Mouse (Mus musculus) ES-Bruce4 (cell line): Measurements from ENCODE around the gene Nupr1l. TPM values are rescaled to one million over a fixed set of nuclear protein-coding genes. Genes with fewer than 3 reads are reported as not detected.

ENCODE experiments used
- H3K27ac ChIP-seq: 2 replicates; pipeline ENCODE4 v1.5.1; 2012; ENCODE audit warnings: low read length, inconsistent platforms; ENCODE audit not compliant: insufficient read depth
- H3K27me3 ChIP-seq: 2 replicates; pipeline ENCODE4 v1.6.1; 2012; ENCODE audit warnings: mild to moderate bottlenecking, low read length, inconsistent platforms; ENCODE audit not compliant: control insufficient read depth, poor library complexity, insufficient read depth, severe bottlenecking
- H3K36me3 ChIP-seq: 2 replicates; pipeline ENCODE4 v1.6.1; 2012; ENCODE audit warnings: inconsistent platforms, mild to moderate bottlenecking, low read length, moderate library complexity; ENCODE audit not compliant: control insufficient read depth, poor library complexity, insufficient read depth, severe bottlenecking
- H3K4me1 ChIP-seq: one replicate; pipeline ENCODE4 v1.8.1; 2011; ENCODE audit warnings: low read length; ENCODE audit not compliant: control insufficient read depth, insufficient read depth
- H3K4me3 ChIP-seq: 2 replicates; pipeline ENCODE4 v1.5.1; 2011; ENCODE audit warnings: low read depth, mild to moderate bottlenecking, low read length
- H3K9ac ChIP-seq: 2 replicates; pipeline ENCODE4 v1.6.1; 2012; ENCODE audit warnings: low read depth, mild to moderate bottlenecking, inconsistent platforms; ENCODE audit not compliant: poor library complexity, severe bottlenecking
- H3K9me3 ChIP-seq: replicated peaks from 2 replicates; pipeline ENCODE4 v1.6.1; 2012; ENCODE audit warnings: mild to moderate bottlenecking, low read length, inconsistent platforms; ENCODE audit not compliant: control insufficient read depth, poor library complexity, insufficient read depth, severe bottlenecking
- CTCF ChIP-seq: IDR thresholded peaks from one replicate; pipeline ENCODE4 v1.8.1; 2011; ENCODE audit warnings: low read depth, low read length
- EP300 ChIP-seq: IDR thresholded peaks from 2 replicates; pipeline ENCODE4 v1.6.1; 2011; ENCODE audit warnings: low read depth, low read length; ENCODE audit not compliant: insufficient read depth
- POLR2A ChIP-seq: IDR thresholded peaks from one replicate; pipeline ENCODE4 v1.8.1; 2011; ENCODE audit warnings: low read length; ENCODE audit not compliant: insufficient read depth
- polyA plus RNA-seq: library from polyadenylated mRNA; stranded (reverse); fragments of >200 nt; gene quantifications from 2 replicates; pipeline ENCODE4 v1.2.4, GENCODE M21; 2011; ENCODE audit warnings: low read depth; ENCODE audit not compliant: missing spikeins, insufficient read depth, insufficient read length

The Nupr1l gene
- polyA plus RNA-seq, 1 experiment: 4.3 TPM

DNA sequence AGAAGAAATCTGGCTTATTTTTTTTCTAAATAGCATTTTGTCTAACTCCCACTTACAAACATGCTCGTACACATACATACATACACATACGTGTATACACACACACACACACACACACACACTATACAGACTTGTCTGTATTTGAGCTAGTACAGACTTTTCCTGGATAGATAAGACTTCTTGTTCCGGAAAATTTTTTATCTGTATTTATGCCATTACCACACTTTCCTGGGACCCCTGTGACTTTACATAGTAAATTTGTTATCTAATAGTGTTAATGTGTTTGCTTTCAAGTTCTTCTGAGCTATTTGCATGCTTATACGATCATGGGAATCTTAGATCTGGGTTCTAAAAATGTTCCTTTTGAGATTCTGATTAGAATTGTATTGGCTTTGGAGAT is 43.8 kb downstream of the Nupr1l start:
- Histone ChIP-seq H3K4me1 (peaks cover 1% of the 10 kb centered on the region), H3K27ac (no peak overlapping the region), H3K9ac (no peak overlapping the region), H3K4me3 (no peak overlapping the region), H3K9me3 (no peaks in the 10 kb centered on the region), H3K36me3 (peaks cover 5% of the 10 kb centered on the region), H3K27me3 (no peaks in the 10 kb centered on the region)
- TF ChIP-seq EP300 (no peak), POLR2A (no peak), CTCF (no peak)

DNA sequence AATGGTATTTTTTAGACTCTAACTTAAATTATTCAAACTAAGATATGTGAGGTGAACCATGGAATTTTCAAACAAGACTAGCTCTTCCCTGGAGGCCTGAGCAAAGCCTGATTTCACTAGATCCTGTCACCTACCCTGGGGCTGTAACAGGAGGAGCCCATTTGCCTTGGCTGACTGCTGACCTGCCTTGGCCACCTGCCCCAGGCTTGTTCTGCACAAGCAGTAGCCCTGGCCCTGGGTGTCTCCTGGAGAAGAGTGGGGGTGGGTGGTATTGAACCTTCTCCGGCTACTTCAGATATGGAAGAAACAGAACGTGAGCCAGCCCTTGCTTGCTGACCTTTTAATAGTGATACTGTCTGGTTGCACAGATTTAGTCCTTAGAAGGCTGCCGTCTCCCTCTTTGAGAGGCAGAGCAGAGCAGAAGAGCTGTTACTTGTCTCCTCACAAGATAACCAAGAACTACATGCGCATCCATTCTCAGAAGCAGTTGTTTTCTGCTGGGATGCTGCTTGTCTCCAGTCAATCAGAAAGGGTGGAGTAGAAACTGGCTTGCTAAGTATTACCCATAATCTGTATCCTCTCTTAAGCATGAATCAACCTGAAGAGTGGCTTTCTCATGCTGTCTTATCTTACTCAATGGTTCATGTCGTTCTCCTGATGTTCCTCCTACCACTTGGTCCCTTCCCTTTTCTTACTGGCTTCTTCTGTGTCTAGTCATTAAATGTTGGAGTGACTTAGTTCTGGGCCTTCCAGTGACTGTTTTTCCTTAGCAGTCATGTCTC is 46.3 kb downstream of the Nupr1l start:
- Histone ChIP-seq H3K27ac (peak overlapping the region; percentile 84), H3K9me3 (no peaks in the 10 kb centered on the region), H3K27me3 (no peaks in the 10 kb centered on the region), H3K4me1 (peaks cover 3% of the 10 kb centered on the region), H3K36me3 (peaks cover 3% of the 10 kb centered on the region; the same call in 1 of the 2 replicates), H3K4me3 (no peak overlapping the region), H3K9ac (no peak overlapping the region)
- peak; percentile 68; the same call in 1 of the 2 replicates for TF ChIP-seq EP300
- TF ChIP-seq POLR2A: no peak
- TF ChIP-seq CTCF: no peak

DNA sequence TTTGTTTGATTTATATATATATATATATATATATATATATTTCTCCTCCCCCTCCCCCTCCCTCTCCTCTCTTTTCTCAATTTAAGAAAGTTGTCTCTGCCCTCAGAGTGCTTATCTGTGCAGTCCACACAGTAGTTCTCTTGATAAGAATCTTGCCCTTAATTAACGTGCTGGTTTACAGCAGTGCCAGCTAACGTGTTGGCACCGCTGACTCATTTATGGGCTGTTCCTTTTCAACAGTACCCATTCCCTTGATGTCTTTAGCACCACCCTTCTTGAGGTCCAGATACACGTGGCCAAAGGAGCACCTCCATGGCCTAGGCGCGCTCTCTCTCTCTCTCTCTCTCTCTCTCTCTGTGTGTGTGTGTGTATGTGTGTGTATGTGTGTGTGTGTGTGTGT is 47.5 kb downstream of the Nupr1l start:
- no peak overlapping the region for H3K27ac ChIP-seq
- no peaks in the 10 kb centered on the region for H3K9me3 ChIP-seq
- no peak overlapping the region for H3K9ac ChIP-seq
- no peak overlapping the region for H3K4me3 ChIP-seq
- H3K4me1 ChIP-seq: peaks cover 4% of the 10 kb centered on the region
- no peaks in the 10 kb centered on the region for H3K27me3 ChIP-seq
- TF ChIP-seq EP300 (no peak), POLR2A (no peak), CTCF (no peak)
- peaks cover 3% of the 10 kb centered on the region; the same call in 1 of the 2 replicates for H3K36me3 ChIP-seq

DNA sequence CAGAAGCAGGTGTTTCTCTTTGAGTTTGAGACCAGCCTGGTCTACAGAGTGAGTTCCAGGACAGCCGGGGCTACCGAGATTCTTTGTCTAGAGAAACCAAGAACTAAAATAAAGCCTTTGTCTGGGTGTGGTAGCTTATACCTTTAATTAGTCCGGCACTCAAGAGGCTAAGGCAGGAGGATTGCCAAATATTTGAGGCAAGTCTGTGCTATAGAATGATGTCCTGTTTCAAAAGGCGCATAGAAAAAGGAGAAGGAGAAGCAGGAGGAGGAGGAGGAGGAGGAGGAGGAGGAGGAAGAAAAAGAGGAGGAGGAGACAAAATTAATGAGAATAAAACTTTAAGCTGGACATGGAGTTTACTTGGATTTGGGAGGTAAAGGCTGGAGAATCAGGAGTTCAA is 54.9 kb downstream of the Nupr1l start:
- Histone ChIP-seq H3K4me3 (no peak overlapping the region), H3K27ac (no peak overlapping the region), H3K9ac (no peak overlapping the region), H3K9me3 (no peaks in the 10 kb centered on the region), H3K4me1 (peaks cover 2% of the 10 kb centered on the region), H3K27me3 (no peaks in the 10 kb centered on the region), H3K36me3 (no peaks in the 10 kb centered on the region)
- TF ChIP-seq POLR2A (no peak), EP300 (no peak), CTCF (no peak)

Other genes with a start within 250 kb of the Nupr1l start
- 4.1 TPM in 2 replicates for gene Zfp11, start 238.4 kb upstream of the Nupr1l start, polyA plus RNA-seq
- not detected in 2 replicates for gene Sept14, start 200.0 kb upstream of the Nupr1l start, polyA plus RNA-seq
- gene Mrps17, start 193.0 kb upstream of the Nupr1l start, polyA plus RNA-seq: 76.4 and 94.7 TPM in 2 replicates
- 34.9 and 38.0 TPM in 2 replicates for gene Nipsnap2, start 183.5 kb upstream of the Nupr1l start, polyA plus RNA-seq
- 28.7 and 31.4 TPM in 2 replicates for gene Psph, start 121.1 kb upstream of the Nupr1l start, polyA plus RNA-seq
- 58.6 and 61.0 TPM in 2 replicates for gene Sumf2, start 61.6 kb upstream of the Nupr1l start, polyA plus RNA-seq
- gene Chchd2, start 21.1 kb upstream of the Nupr1l start, polyA plus RNA-seq: 337 and 340 TPM in 2 replicates
- gene Zbed5, start 12.8 kb upstream of the Nupr1l start, polyA plus RNA-seq: 12.9 and 13.1 TPM in 2 replicates
- gene Phkg1, start 10.0 kb upstream of the Nupr1l start, polyA plus RNA-seq: 5.4 and 6.1 TPM in 2 replicates
- 72.6 and 73.3 TPM in 2 replicates for gene Vkorc1l1, start 33.4 kb downstream of the Nupr1l start, polyA plus RNA-seq
- 11.5 and 13.3 TPM in 2 replicates for gene Gusb, start 94.5 kb downstream of the Nupr1l start, polyA plus RNA-seq
- 60.7 and 63.4 TPM in 2 replicates for gene Asl, start 120.7 kb downstream of the Nupr1l start, polyA plus RNA-seq
- gene Crcp, start 120.8 kb downstream of the Nupr1l start, polyA plus RNA-seq: 25.7 and 30.0 TPM in 2 replicates
- 35.6 and 44.8 TPM in 2 replicates for gene Tpst1, start 164.8 kb downstream of the Nupr1l start, polyA plus RNA-seq
- 0.97 and 1.8 TPM in 2 replicates for gene Kctd7, start 236.3 kb downstream of the Nupr1l start, polyA plus RNA-seq